Mouse (Mus musculus): ENCODE data around the gene Stx5a.

Gene Stx5a

DNA sequence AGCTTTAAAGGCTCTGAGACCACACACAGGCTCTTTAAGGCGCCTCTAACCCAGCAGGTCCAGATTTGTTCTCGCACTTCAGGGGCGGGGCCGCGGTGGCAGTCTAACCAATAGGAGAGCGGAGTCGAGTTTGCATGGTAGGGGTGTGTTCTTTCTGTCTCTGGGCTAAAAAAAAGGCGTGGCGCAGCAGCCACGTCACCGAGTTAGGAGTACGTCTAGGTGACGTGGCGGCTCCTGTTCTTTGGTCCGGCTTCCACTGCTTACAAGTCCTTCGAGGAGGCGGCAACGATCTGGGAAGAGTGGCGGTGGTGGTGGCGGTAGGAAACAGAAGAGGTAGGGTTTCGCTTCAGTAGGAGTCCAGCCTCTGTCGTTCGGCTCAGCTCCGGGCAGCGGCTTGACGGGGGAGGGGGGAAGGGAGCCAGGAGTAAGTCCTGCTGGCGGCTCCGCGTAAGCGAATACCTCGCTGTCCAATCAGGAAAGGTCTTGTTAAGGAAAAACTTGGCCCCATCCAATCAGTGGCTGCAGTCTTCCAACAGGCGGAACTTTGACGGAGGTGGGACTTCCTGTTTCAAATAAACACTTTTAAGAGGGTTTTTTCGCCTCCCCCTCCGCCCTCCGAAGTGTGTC, at the start of gene Stx5a:
Gene Stx5a (plus strand): TSS at position 171 of the 627 bp plus-strand sequence.
- peak; percentile 91 for DNase-seq

GRCm38 (mm10) chr19:8691871-8692539, 49.2 kb upstream of the Stx5a start:
- DNase-seq, result no peak

GRCm38 (mm10) chr19:8692740-8693139, 48.5 kb upstream of the Stx5a start:
- DNase-seq, result no peak

DNA sequence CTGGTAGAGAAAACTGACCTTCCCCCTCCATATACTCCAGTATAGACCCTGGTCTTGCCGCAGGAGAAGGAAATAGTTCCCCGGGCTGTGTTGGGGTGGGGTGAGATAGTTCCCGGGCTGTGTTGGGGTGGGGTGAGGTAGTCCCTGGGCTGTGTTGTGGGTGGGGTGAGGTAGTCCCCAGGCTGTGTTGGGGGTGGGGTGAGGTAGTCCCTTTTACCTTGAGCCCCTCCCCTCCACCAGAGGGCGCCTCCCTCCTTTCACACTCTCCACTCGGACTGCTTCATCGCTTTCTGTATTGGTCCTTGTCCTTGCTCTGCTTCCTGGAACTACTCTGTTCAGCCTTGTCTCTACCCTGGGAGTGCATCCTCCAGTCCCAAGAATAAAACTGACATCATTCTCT, 45.9 kb upstream of the Stx5a start:
- no peak for DNase-seq

GRCm38 (mm10) chr19:8699652-8700051, 41.6 kb upstream of the Stx5a start:
- no peak for DNase-seq

- DNase-seq, result no peak
Observed at GRCm38 (mm10) chr19:8702458-8702857, 38.8 kb upstream of the Stx5a start.

DNA sequence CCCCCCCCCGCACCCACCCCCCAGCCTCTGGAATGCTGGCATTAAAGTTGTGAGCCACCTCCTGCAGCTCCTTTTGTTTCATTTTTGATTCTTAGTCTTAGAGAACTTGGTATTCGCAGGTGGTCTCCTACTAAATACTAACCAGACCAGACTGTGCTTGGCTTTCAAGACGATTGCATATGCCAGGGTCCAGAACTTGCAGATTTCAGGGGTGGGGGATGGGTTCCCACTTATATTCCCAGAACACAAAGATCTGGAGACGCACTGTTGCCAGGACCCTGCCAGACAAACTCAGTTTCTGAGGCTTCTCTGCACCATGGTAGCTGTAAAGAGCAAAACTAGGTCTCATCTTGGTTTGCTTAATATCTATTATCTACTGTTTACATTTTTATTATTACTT, 37.6 kb upstream of the Stx5a start:
- no peak for DNase-seq

- no peak for DNase-seq
Observed at GRCm38 (mm10) chr19:8705026-8705708, 36.0 kb upstream of the Stx5a start.

DNA sequence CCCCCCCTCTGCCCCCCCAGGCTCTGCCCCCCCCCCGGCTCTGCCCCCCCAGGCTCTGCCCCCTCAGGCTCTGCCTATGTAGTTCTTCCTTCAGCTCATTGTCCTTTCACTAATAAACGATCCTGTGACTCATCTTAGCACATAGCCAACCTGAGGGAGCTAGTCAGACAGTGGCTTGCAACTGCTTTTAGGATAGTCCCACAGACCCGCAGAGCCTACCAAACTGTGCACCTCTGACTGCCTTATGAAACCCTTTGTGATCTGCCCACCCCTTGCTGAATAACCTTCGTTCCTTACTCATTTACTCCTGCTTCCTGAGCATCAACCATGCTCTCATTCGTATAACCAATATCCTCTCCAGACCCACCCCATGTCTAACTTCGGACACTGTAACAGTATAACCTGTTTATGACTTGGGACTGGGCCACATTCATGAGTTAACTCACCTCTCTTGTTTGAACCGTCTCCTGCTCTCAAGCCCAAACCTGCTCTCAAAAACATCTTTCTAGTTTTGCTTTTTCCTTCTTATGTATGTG, 35.0 kb upstream of the Stx5a start:
- DNase-seq, result no peak

GRCm38 (mm10) chr19:8706930-8707329, 34.3 kb upstream of the Stx5a start:
- DNase-seq, result no peak

- no peak for DNase-seq
Observed at GRCm38 (mm10) chr19:8708954-8709353, 32.3 kb upstream of the Stx5a start.

GRCm38 (mm10) chr19:8710057-8710456, 31.2 kb upstream of the Stx5a start:
- DNase-seq, result no peak

DNA sequence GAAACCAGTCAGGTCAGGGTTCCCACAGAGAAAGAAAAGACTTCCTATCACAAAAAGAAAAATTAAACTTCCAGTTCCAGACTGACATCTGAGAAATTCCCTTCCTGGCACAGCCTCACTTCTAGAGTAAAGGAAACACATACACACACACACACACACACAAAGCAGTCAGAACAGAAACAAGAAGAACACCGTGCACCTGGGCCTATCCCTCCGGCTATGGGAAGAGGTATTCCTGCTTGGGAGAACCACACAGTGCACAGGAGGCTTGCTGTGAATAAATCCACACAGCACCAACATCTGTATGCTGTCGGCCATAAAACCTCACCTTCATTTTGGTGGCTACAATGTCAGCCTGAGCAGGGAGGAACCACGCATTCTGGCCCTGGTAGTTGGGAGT, 29.7 kb upstream of the Stx5a start:
- no peak for DNase-seq

DNA sequence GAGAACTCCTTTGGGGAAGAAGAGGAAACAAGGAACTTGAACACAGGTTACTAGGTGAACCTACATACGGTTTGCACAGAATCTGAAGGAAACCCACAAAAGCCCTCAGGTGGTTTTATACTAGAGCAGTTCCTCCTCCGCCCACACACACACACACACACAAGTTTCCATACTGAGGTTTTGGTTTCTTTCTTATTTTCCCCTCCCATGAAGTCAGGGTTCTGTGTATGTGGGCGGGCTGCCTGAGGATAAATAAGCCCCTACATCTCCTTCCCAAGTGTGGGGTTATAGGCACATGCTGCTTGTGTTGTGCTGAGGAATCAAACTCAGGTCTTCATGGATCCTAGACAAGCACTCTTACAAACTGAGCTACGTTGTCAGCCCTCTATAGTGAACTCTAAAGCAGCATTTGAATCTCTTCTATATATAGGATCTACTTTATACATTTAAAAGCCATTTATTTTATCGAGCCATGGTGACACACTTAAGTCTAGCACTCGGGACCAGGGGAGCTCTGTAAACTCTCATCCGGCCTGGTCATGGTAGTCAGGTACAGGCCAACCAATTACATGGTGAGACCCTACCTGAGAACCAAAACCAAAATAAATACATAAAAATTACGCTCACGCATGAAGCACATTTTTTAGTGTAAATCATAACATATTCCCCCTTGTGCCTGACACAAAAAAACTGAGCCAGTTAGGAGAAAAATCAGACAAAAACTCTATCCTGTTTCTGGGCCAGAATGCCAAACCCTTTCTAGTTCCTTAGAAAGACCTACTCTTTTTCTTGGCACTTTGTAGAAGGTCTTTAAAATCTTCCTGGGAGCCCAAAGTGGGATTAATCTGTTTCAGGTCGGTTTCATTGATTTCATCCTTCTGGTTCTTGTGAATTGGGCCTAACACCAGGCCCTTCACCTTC, 29.0 kb upstream of the Stx5a start:
- no peak for DNase-seq

DNA sequence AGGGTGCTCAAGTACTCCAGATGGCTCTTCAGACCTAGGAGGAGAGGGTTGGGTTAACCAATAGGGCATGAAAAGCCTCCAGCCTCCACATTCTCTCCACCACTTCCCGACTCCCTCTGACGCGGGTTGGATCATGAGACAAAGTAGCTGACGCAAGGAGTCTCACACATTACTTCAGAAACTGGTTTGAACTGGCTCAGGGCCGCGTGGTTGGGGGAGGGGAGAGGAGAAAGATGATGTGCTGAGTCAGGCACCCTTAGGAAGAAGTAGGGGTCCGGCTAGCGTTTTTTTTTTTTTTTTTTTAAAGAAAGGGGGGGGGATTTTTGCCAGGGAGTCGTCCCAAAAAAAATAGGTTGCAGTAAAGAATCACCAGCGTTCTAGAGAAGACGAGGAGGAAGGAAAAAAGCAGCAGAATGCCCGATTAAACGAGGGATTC, 28.3 kb upstream of the Stx5a start:
- peak; percentile 68 for DNase-seq

- peak; percentile 95 for DNase-seq
Observed at GRCm38 (mm10) chr19:8713306-8713996, 27.8 kb upstream of the Stx5a start.

- DNase-seq, result no peak
Observed at GRCm38 (mm10) chr19:8713997-8714652, 27.1 kb upstream of the Stx5a start.

DNA sequence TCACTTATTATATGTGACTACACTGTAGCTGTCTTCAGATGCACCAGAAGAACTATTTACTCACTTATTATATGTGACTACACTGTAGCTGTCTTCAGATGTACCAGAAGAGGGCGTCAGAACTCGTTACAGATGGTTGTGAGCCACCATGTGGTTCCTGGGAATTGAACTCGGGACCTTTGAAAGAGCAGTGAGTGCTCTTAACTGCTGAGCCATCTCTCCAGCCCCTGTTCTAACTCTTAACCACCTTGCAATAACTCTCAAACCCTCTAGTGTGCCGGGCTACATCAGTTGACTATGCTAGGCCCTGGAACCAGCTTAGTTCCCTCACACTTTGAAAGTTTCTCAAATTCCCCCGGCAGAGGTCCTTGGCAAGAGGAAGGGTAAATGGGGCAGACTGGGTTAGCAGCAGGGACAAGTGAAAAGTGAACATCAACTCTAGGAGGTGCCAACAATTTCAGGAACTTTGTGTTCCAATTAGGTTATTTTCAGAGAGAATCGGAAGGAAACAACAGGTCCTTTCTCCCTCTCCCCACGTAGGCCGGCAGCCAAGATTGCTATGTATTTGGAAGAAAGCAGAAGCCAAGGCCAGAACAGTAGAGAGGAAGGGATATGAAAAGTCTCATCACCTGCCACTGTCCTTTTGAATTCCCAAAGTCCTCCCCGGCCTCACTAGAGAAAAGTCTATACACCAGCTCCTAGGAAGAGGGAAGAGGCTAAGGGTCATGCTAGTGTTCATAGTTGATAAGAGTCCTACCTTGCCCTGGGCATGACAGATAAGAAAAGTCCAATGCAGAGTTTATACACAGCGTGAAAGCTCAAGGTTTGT, 26.3 kb upstream of the Stx5a start:
- DNase-seq, result no peak

GRCm38 (mm10) chr19:8715868-8716766, 25.1 kb upstream of the Stx5a start:
- DNase-seq, result no peak

Measured in right cerebral cortex, postnatal 14 days (tissue).